7 mouse cellular contexts compared by ENCODE assay signal in genomic region chr13:40784202-40784771, GRCm38 (mm10). TPM values are rescaled to one million over a fixed set of nuclear protein-coding genes. Genes with fewer than 3 reads are reported as not detected.
DNase-seq lines count a peak whose midpoint lies in the region; ATAC-seq and TF ChIP-seq lines count a peak whose summit lies in the region.

No protein-coding gene starts in this region.

- no peak overlapping the region for H3K27ac ChIP-seq in kidney, adult 2 months (ENCODE audit: insufficient read depth, low read depth, low read length)
- no peak overlapping the region for H3K27ac ChIP-seq in kidney, embryonic 15.5 days

- H3K4me2 ChIP-seq in kidney, embryonic 15.5 days, result no peak overlapping the region

- WGBS in kidney, adult 2 months, result 53% methylated on average over 8 of the region's 8 CpGs
- WGBS in kidney, embryonic 15.5 days, result 46% methylated on average over 8 of the region's 8 CpGs

- H3K27me3 ChIP-seq in kidney, adult 2 months (replicated peaks; ENCODE audit: control insufficient read depth, insufficient read depth, low read length), result no peaks in the 10 kb centered on the region
- no peaks in the 10 kb centered on the region; the same call in 1 of the 2 replicates for H3K27me3 ChIP-seq in kidney, embryonic 15.5 days
- 0 out of 2 replicates have a peak, but pooled peaks cover 4% of the 10 kb centered on the region for H3K27me3 ChIP-seq in E14TG2a.4 (ENCODE audit: insufficient read depth, low read length)

- DNase-seq in kidney, adult 2 months, result peak; percentile 33
- DNase-seq in MEL-GATA-1-ER (ENCODE audit: extremely low read depth, low read depth), result peak; percentile 10
- DNase-seq in retina, postnatal 1 day, result peak; percentile 61
- DNase-seq in natural killer cell, adult 2 months (ENCODE audit: low spot score in 2 of 2), result no peak

- H3K9me3 ChIP-seq in kidney, embryonic 15.5 days (replicated peaks), result no peaks in the 10 kb centered on the region
- peaks cover 4% of the 10 kb centered on the region; the same call in 1 of the 2 replicates for H3K9me3 ChIP-seq in E14TG2a.4 (ENCODE audit: low read length)

- no peak overlapping the region for H3K9ac ChIP-seq in kidney, embryonic 15.5 days

- no peaks in the 10 kb centered on the region for H3K36me3 ChIP-seq in kidney, adult 2 months (ENCODE audit: control insufficient read depth, insufficient read depth, low read length)
- H3K36me3 ChIP-seq in kidney, embryonic 15.5 days, result no peaks in the 10 kb centered on the region
- no peaks in the 10 kb centered on the region for H3K36me3 ChIP-seq in E14TG2a.4 (ENCODE audit: insufficient read depth, low read length)

- no peak for TF ChIP-seq POLR2A in kidney, adult 2 months (IDR thresholded peaks at IDR 0.05; ENCODE audit: low read depth, low read length)

- peak; percentile 69 for TF ChIP-seq CTCF in kidney, adult 2 months (conservative IDR thresholded peaks at IDR 0.05; ENCODE audit: insufficient read depth, insufficient read length, low read depth, low read length)
- TF ChIP-seq CTCF in E14TG2a.4 (conservative IDR thresholded peaks at IDR 0.05; ENCODE audit: low read length), result peak; percentile 50

- no peak overlapping the region for H3K4me3 ChIP-seq in kidney, adult 2 months (ENCODE audit: insufficient read depth, low read depth, low read length)
- H3K4me3 ChIP-seq in kidney, embryonic 15.5 days (replicated peaks), result no peak overlapping the region
- no peak overlapping the region for H3K4me3 ChIP-seq in E14TG2a.4 (replicated peaks; ENCODE audit: low read length)

- no peak for ATAC-seq in kidney, embryonic 15.5 days (replicated peaks; ENCODE audit: low FRiP score)
- ATAC-seq in granulocyte monocyte progenitor cell, adult 5-6 weeks (replicated peaks; ENCODE audit: poor library complexity, severe bottlenecking), result 0 out of 2 replicates have a peak, but pooled peaks have one; percentile 25

- H3K4me1 ChIP-seq in kidney, adult 2 months (ENCODE audit: control insufficient read depth, insufficient read depth, low read length), result no peaks in the 10 kb centered on the region
- H3K4me1 ChIP-seq in kidney, embryonic 15.5 days, result no peaks in the 10 kb centered on the region
- 0 out of 2 replicates have a peak, but pooled peaks cover 3% of the 10 kb centered on the region for H3K4me1 ChIP-seq in E14TG2a.4 (replicated peaks; ENCODE audit: low read depth, low read length)

RNA-seq across cellular contexts. Expression of gene Tfap2a, which starts 46.1 kb away (rescaled TPM):
- 4.3 and 5.2 TPM in 2 replicates for polyA plus RNA-seq in kidney, adult 2 months (2012; rRNA removed)
- 2.8 and 4.1 TPM in 2 replicates for polyA plus RNA-seq in kidney, embryonic 15.5 days (2015; fragmentation: Nextera tagmentation; extraction: Ambion mirVana)
- not detected in 2 replicates for total RNA-seq in granulocyte monocyte progenitor cell, adult 5-6 weeks (2014; fragmentation: Nextera tagmentation)
- not detected in 2 replicates for total RNA-seq in granulocyte monocyte progenitor cell, adult 5-6 weeks (2017)

Comparison
In these comparisons a context has a peak if more than half of its experiments do, and no peak if none do; other contexts are left out.
1. DNase-seq: peak in kidney, adult 2 months (single experiment), MEL-GATA-1-ER (single experiment) and retina, postnatal 1 day (single experiment); none in natural killer cell, adult 2 months (0 of 2).